Mouse (Mus musculus) megakaryocyte, embryonic 14.5 days (primary cell): ENCODE measurements around the gene Mettl9.

Source experiments
- FLI1 ChIP-seq: IDR thresholded peaks from 2 replicates; pipeline ENCODE4 v1.6.1; 2012; ENCODE audit warnings: low read length, inconsistent platforms, mixed read lengths
- GATA1 ChIP-seq: IDR thresholded peaks from 3 replicates; pipeline ENCODE4 v1.6.1; 2012; ENCODE audit warnings: mixed read lengths, low read length, inconsistent platforms, borderline replicate concordance

GRCm38 (mm10) chr7:121074801-121075400, 40.7 kb downstream of the Mettl9 start:
- TF ChIP-seq GATA1 (no peak), FLI1 (no peak)
